Mouse (Mus musculus) right cerebral cortex, postnatal 10 days (tissue): ENCODE measurements at regions not wholly inside any gene's neighbourhood (a gene's known extent, or its start where the extent isn't known, plus 50 kb on each side); places are given as distances from the start of the nearest gene placed in this dataset.

Experiments
- DNase-seq, 2 experiments: peaks; one replicate each; pipeline ENCODE4 v3.0.0; 2021; ENCODE audit warnings: low spot score in 2 of 2

- no peak for DNase-seq
Observed at GRCm38 (mm10) chr11:64579826-64580225, 143.4 kb upstream of the F930015N05Rik start.

- DNase-seq = no peak
Observed at GRCm38 (mm10) chr11:64586056-64586455, 149.6 kb upstream of the F930015N05Rik start.

DNA sequence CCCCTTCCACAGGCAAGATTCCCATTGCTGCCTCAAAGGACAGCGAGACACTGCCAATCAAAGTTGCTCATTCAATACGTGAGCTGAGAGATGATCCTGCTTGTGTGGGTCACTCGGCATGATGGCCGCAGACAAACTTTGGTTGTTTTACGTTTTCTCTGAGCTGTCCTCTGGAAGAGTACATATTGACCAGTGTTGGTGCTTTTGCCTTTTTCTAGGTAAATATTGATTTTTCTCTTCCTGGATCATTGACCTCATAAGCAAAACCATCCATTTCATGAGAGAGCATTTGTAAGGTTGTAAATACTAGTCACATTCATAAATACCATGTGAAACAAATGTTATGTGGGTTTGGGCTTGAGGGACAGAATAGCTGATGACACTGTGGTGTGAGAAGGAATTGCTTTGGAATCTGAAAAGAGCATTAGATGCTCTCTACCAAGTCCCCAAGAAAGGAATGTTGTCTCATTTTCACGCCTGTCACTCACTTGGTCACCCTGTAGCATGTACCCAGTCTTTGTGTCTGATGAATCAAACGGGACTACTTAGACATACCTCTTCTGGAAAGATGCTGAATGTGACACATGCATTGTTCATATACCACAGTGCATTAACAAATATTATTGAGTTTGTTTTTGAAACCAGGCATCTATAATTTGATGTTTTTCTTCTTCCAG, 150.7 kb upstream of the F930015N05Rik start:
- no peak for DNase-seq

DNA sequence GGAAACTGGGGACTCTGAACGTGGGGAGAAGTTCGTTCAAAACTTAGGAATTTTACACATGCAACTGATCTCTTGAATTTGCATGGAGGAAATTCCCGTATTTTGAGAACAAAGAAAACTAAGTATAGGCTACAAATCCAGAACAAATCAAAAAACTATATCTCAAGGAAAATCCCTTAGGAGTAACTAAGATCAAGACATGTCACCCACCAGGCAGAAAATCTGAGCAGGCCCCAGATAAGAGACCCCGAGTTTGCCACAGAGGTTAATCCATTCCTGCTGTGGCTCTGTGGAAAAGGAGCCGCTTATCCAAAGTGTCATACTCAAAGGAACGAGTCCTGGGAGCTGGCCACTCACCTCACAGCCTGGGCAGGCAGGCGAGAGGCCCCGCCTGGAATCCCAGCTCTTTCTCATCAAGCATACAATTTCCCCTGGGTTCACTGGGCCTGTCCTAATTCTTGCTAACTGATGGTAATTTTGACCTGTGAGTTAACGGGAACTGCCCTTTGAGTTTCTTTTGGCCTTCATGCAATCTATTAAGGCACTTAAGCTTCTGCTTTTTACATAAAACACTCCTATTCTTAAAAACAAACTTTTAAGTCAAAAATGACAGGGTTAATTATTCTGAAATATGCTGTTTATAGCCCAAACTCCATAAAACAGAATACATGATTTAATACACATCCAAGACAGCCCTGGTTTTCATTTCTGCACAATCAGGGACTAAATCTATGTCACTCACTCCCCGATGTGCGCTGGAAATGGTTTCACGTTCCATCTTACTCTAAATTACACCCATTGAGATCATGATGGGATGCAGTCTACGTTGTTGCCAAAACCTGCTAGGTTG, 151.5 kb upstream of the F930015N05Rik start:
- no peak for DNase-seq

GRCm38 (mm10) chr11:64588601-64588989, 152.1 kb upstream of the F930015N05Rik start:
- no peak for DNase-seq

GRCm38 (mm10) chr11:64589026-64589425, 152.6 kb upstream of the F930015N05Rik start:
- DNase-seq = no peak

GRCm38 (mm10) chr11:64590091-64590490, 153.6 kb upstream of the F930015N05Rik start:
- no peak for DNase-seq

GRCm38 (mm10) chr11:64592253-64592652, 155.8 kb upstream of the F930015N05Rik start:
- no peak for DNase-seq

DNA sequence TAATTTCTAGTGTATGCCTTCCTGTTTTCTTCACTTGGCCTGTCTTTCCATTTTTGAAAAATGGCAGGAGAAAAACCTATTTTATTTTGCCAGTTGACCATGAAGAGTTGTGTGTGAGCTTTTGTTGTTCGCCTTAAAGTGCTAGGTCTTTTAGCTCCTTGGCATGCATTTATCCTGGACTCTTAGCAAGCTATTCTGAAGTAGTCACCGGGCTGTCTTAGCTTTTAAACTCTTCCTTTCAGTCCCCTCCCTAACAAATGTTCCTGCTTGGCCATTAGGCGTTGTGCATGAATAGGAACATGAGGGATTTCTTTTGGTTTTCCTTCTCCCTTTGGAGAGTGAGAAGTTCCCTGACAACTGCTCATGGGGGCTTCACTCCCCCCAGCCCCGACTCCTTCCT, 160.9 kb upstream of the F930015N05Rik start:
- no peak for DNase-seq

GRCm38 (mm10) chr11:64599178-64599577, 162.7 kb upstream of the F930015N05Rik start:
- DNase-seq = peak; percentile 23 to 28

GRCm38 (mm10) chr11:64600201-64601102, 164.0 kb upstream of the F930015N05Rik start:
- peak; percentile 58 to 59 for DNase-seq

DNA sequence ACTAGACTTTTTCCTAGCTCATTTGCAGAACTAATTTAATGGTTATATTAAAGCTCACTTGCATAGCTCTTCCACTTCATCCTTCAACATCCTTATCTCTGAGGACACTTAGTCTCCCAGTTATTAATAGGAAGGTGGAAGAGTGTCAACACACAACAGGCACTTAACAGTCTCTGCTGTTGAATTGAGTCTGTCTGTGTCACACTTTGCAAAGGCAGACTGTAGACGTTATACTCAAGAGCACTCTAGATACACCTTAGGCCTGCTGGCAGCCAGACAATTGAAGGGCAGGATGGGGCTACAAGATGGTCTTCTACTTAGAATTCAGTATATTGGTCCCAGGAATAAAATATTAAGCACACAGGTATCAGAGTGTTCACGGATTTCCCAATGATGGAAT, 172.6 kb upstream of the F930015N05Rik start:
- DNase-seq = no peak

GRCm38 (mm10) chr11:64610724-64611123, 174.3 kb upstream of the F930015N05Rik start:
- no peak for DNase-seq

- DNase-seq = no peak
Observed at GRCm38 (mm10) chr11:64615140-64615539, 178.7 kb upstream of the F930015N05Rik start.

DNA sequence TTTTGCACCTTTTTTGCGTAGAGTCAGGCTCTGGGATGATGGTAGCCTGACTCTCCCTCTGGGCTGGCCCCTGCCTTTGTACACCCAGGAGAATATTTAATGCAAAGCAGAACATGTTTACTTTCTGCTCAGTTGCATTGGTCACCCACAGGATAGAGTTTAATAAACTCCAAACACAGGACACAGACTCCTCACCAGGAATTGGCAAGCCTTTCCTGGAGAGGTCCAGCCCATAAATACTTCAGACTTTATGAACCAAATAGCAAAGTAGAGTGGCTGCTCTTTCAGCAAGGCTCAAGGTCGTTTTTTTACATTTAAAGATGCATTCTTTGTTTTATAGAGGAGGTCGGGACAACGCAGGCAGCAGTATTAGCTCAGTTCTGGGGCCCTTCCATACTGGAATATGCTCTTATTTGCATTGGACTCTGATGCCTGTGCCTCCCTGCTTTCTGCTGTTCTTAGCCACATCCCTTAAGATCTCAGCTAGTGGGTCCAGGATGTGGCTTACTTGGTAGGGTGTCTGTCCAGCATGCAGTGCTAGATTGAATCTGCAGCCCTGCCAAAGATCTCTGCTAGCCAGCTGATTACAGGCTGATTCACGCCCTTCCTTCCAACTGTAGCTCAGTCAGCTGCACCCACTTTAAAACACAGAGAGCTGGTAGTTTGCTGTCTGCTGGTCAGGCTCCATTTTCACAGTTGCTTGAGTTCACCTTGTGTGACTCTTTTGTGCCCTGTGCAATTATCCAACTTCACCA, 182.4 kb upstream of the F930015N05Rik start:
- DNase-seq = no peak

DNA sequence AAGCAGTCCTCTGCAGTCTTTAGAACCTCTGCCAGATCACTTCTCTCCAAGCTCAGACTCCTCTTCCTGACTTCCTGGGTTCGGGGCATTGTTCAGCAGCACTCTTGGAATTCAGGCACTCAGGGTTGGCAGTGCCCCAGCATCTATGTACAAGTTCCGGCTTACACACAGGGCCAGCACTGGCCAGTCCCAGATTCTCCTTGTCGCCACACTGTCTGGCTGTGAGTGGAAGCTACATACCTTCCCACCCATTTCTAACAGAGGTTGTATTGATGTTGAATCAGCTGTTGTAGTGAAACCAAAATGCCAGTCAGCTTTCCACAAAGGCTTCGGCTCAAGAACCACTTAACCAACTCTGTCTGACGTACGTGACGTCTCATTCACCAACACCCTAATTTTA, 190.7 kb upstream of the F930015N05Rik start:
- DNase-seq = peak in 1 of 2 experiments; percentile 21

DNA sequence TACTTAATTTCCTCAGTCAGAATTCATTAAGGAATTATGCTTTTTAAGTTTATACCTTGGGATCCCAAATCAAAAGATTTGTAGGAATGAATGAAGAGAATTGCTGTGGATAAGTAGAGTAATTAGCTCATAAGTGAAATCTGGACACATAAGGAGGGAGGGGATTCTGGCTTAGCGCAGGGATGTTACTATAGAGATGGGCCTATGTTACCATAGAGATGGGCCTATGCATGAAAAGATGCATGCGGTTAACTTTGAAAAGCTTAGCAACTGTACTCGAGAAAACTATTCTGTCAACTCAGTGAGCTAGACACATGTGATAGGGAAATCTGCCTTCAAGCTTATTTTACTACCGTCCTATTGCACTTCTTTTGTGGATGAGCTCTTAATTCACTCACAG, 204.5 kb upstream of the F930015N05Rik start:
- peak; percentile 23 to 47 for DNase-seq

- DNase-seq = no peak
Observed at GRCm38 (mm10) chr11:64643171-64643570, 206.7 kb upstream of the F930015N05Rik start.

DNA sequence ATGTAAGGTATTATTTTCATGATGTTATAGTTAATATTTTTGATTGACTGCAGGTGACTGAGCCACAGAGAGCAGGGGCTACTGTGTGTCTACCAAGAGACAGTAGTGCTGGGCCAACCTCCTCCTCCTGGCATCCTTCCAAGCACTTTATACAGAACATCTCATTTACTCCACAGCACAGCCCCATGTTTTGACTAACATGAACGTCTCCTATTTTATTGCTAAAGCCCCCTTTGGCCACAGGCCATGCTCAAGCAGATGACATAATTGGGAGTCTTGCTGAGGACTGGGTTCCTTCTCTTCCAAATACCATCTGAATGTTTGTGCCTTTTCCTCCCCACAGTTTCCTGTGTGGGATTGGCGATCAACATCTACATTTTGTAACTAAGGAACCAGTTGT, 211.5 kb upstream of the F930015N05Rik start:
- DNase-seq = peak; percentile 41 to 45

DNA sequence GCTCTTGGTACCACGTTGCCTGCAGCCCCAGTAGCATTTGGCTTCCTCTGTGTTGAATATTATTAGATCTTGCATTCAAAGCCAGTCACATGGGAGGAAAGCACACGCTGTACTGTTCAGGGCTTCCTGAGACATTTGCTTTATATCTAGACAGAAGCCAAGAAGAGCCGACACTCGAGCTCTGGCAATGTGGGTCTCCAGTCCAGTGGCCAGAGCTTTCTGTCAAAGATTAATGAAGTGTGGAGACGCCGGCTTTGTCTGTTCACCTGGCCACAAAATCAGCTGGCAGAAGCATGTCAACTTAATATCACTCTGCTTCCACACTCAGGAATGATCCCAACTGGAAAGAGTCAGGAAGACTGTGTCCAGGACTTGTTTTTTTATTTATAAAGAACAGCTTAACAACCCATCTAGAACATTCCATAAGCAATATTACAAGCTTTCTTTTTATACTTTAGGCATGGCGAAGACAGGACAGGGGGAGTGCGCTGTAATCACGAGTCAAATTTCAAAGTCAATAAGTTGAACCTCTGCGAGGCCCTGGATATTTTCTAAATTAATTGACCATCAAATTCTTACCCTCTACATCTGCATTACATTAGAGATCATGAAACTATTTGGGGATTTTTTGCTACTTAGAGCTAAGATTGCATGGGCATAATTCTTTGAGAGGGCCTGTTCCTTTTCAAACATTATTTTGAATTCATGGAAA, 214.3 kb upstream of the F930015N05Rik start:
- DNase-seq = no peak

GRCm38 (mm10) chr11:64652811-64653210, 216.4 kb upstream of the F930015N05Rik start:
- DNase-seq = no peak
